Mouse (Mus musculus) midbrain, embryonic 10.5 days (tissue): Measurements from ENCODE around the gene Brinp1. TPM values are rescaled to one million over a fixed set of nuclear protein-coding genes. Genes with fewer than 3 reads are reported as not detected.

Source experiments
- DNase-seq: peaks from one replicate; pipeline ENCODE4 v3.0.0-alpha.2; 2017; ENCODE audit warnings: low spot score
- H3K27ac ChIP-seq: fragments of 300-500 bp; sonication (generic); replicated peaks from 2 replicates; pipeline ENCODE4 v1.5.1; 2016; ENCODE audit warnings: mild to moderate bottlenecking
- H3K27me3 ChIP-seq: fragments of 300-500 bp; sonication (generic); 2 replicates; pipeline ENCODE4 v1.6.1; 2016; ENCODE audit warnings: low read depth, mild to moderate bottlenecking; ENCODE audit not compliant: poor library complexity, severe bottlenecking
- H3K36me3 ChIP-seq: fragments of 300-500 bp; sonication (generic); 2 replicates; pipeline ENCODE4 v1.6.1; 2016; ENCODE audit warnings: mild to moderate bottlenecking, moderate library complexity
- H3K4me1 ChIP-seq: fragments of 300-500 bp; sonication (generic); 2 replicates; pipeline ENCODE4 v1.6.1; 2016
- H3K4me3 ChIP-seq: fragments of 300-500 bp; sonication (generic); 2 replicates; pipeline ENCODE4 v1.5.1; 2016; ENCODE audit warnings: mild to moderate bottlenecking, moderate library complexity
- H3K9me3 ChIP-seq: fragments of 300-500 bp; sonication (generic); replicated peaks from 2 replicates; pipeline ENCODE4 v1.6.1; 2016; ENCODE audit warnings: mild to moderate bottlenecking
- WGBS: fragments of 180-500 bp; shearing (Covaris S2); methylation state at CpG from one replicate; pipeline ENCODE4 v1.1.7; 2016; 5-methylcytosine and 5-hydroxymethylcytosine counted together
- polyA plus RNA-seq: library from polyadenylated mRNA; unstranded; fragments of >200 nt; fragmentation: Nextera tagmentation; extraction: Ambion mirVana; gene quantifications from 2 replicates; pipeline ENCODE4 v1.2.1, GENCODE M21; 2016

The Brinp1 gene
- polyA plus RNA-seq, 1 experiment from 2014 or later, result 1.8 TPM

DNA sequence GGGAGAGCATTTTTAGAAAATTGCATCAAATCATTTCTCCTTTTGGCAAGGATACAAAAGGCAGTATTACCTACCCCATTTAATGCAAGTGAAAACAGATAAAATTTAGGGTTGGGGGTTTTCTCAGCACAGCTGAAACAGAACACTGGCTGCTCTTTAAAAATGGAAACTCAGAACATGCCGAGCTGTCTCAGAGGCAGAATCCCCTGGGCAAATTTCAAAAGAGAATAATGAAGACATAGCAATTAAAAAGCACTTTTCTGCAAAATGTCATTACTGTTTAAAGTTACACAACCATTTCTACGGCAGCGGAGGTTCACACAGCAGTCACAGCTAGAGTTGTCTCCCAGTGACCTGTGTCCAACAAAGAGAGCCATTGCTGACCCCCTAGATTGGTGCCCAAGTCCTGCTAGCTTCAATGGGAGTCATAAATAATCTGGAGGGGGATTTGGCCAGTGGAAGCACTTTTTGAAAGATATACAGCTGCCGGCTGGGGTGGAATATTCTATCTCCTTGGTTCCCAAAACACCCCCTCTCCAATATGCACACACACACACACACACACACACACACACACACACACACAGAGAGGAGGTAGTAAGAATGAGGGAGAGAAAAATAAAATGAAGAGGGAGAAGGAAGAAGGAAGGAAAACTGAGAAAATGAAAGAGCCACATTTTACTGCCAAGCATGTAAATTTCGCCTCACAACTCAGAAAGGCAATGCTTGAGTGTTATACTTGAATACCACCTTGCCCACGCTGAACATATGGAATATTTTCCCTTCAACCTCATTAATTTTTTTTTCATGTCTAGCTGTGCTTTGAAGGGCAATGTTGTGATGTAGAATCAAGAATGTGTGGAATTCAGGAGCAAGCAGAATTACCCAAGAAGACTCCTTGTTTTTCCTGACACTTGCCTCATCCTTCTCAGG lies 152.0 kb downstream of the Brinp1 start:
- WGBS, result 88% methylated on average over 6 of the region's 6 CpGs
- H3K4me3 ChIP-seq, result no peak overlapping the region
- H3K27me3 ChIP-seq, result no peaks in the 10 kb centered on the region
- no peaks in the 10 kb centered on the region for H3K36me3 ChIP-seq
- H3K27ac ChIP-seq, result no peak overlapping the region
- H3K4me1 ChIP-seq, result no peaks in the 10 kb centered on the region
- no peak for DNase-seq
- no peaks in the 10 kb centered on the region for H3K9me3 ChIP-seq

- Histone ChIP-seq H3K36me3 (no peaks in the 10 kb centered on the region), H3K27ac (no peak overlapping the region), H3K4me3 (no peak overlapping the region), H3K27me3 (no peaks in the 10 kb centered on the region), H3K9me3 (no peaks in the 10 kb centered on the region), H3K4me1 (no peaks in the 10 kb centered on the region)
- WGBS, result 89% methylated on average over 5 of the region's 5 CpGs
- DNase-seq, result no peak
These were observed 164.2 kb downstream of the Brinp1 start for GRCm38 (mm10) chr4:68790003-68790402.

DNA sequence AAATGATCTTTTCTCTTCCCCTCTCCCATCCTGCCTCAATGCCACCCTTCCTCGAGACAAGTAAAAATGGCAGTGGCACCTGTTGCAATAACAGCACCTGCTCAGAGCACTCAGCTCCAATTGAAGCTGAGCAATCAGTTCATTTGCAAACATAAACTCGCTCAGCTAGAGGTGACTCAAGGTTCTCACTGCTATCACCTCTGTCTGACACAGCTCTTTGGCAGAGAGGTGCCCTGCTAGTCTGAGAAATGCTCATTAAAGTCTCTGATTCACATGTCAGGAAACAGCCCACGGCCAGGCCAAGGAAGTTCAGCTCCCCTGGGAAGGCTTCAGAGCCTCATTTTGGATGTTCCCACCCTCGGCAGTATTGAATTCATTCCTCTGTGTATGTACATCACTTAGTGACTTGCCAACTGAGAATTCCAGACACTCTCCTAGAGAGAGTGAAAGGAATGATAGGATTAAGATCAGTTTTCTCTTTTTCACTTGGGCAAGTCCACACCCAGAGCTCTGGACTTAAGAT lies 165.7 kb downstream of the Brinp1 start:
- H3K36me3 ChIP-seq, result no peaks in the 10 kb centered on the region
- H3K27me3 ChIP-seq, result no peaks in the 10 kb centered on the region
- DNase-seq, result no peak
- no peaks in the 10 kb centered on the region for H3K4me1 ChIP-seq
- 75% methylated on average over 4 of the region's 4 CpGs for WGBS
- H3K27ac ChIP-seq, result no peak overlapping the region
- H3K9me3 ChIP-seq, result no peaks in the 10 kb centered on the region
- no peak overlapping the region for H3K4me3 ChIP-seq

- no peaks in the 10 kb centered on the region for H3K36me3 ChIP-seq
- H3K27ac ChIP-seq, result no peak overlapping the region
- no peaks in the 10 kb centered on the region for H3K4me1 ChIP-seq
- no peak overlapping the region for H3K4me3 ChIP-seq
- no peaks in the 10 kb centered on the region for H3K27me3 ChIP-seq
- no peak for DNase-seq
- no peaks in the 10 kb centered on the region for H3K9me3 ChIP-seq
- WGBS, result 81% methylated on average over 2 of the region's 2 CpGs
These were observed 166.6 kb downstream of the Brinp1 start for GRCm38 (mm10) chr4:68787642-68788041.

DNA sequence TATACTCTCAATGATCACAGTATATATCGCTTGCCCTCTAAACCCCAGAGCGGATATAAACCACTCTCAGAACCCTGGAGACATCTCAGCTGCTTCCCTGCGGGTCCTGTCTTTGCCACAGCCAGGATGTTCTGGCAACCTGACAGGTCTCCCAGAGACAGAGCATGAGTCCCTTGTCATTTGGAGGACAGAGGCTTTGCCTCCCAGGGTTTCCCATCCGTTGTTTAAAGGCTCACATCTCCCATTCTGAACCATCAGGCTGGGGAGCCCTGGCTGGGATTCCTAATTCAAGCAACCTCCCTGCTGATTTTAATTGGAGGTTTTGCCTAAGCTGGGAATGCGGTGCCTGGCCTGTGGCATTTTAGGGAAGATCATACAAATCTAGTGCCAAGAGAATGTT lies 185.9 kb downstream of the Brinp1 start:
- WGBS, result 43% methylated on average over 5 of the region's 5 CpGs
- H3K36me3 ChIP-seq, result no peaks in the 10 kb centered on the region
- H3K27ac ChIP-seq, result no peak overlapping the region
- no peaks in the 10 kb centered on the region for H3K27me3 ChIP-seq
- no peaks in the 10 kb centered on the region for H3K4me1 ChIP-seq
- H3K9me3 ChIP-seq, result no peaks in the 10 kb centered on the region
- no peak for DNase-seq
- no peak overlapping the region for H3K4me3 ChIP-seq

DNA sequence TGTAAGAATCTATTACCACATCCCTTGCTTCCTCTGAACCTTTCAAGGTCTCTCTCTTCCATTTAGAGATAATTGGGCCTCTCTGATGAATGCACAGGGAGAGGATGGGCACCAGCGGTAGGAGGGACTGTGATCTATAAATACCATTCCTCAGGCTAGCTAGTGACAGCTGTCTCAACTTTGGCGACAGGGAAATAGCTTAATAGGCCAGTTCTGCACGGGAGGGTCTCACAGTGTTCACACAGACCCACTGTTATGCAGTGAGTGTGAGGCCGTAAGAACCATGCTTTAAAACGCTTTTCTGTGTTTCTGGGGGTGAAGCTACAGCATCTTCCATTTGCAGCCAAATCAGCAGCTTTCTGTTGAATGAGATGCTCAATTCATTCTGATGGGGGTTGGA lies 186.8 kb downstream of the Brinp1 start:
- WGBS, result 67% methylated on average over 5 of the region's 5 CpGs
- H3K27ac ChIP-seq, result no peak overlapping the region

DNA sequence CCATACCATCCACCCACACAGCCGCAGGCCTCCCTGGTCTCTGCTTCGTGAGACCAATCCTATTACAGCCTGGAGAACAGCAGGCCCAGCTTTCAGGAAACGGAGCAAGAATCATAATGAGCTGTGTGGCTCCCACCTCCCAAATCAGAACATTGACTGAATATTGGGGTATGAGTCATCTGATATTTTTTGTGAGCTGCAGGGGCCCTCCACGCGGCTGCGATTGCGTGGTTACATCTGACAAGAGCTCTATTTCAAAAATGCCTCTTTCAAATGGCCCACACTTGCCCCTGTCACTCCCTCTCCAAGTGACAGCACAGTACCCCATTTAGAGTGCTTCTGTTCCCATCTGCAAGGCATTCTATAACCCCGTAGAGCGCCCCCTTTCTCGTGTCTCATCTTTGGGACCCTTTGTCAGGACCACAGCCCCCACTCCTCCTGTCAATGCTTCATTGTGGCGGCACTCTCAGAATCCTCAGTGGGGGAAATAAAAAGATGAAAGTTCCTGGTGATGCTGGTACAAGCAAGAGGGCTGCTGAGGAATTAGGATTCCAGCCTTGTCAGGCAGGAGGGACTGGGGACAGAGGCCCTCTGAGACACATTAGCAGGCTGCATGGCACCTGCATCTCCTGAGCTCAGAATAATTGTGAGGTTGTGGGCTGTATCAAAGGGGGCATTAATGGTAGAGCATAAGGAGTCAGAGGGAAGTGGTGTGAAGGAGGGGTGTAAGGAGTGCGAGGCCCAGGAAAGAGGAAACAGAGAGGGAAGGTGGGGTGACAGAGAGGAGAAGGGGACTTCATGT lies 188.2 kb downstream of the Brinp1 start:
- 77% methylated on average over 12 of the region's 12 CpGs for WGBS
- no peak overlapping the region for H3K27ac ChIP-seq

More for the DNA sequence above, 186.8 kb downstream of the Brinp1 start:
- Histone ChIP-seq H3K27me3 (no peaks in the 10 kb centered on the region), H3K4me1 (no peaks in the 10 kb centered on the region), H3K36me3 (no peaks in the 10 kb centered on the region), H3K9me3 (no peaks in the 10 kb centered on the region), H3K4me3 (no peak overlapping the region)
- no peak for DNase-seq

DNA sequence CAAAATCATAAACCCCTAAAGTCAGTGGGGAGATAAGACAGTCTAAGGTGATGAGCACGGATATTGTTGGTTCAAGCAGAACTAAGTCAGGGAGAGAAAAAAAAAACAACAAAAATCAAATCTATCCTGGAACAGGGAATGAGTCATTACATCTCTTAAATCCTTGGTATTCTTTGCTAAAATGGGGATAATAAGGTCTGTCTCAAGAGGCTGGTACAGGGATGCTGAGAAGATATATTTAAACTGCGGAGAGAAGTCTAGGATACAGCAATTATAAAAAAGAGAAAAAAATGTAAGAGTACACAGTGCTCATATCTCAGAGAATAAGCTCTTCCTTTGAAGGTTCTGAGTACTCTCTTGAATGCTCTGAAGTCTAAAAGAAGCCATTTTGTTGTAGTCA lies 189.3 kb downstream of the Brinp1 start:
- DNase-seq, result no peak
- no peaks in the 10 kb centered on the region for H3K36me3 ChIP-seq
- H3K27ac ChIP-seq, result no peak overlapping the region
- H3K4me1 ChIP-seq, result no peaks in the 10 kb centered on the region
- H3K4me3 ChIP-seq, result no peak overlapping the region
- no peaks in the 10 kb centered on the region for H3K27me3 ChIP-seq
- 96% methylated on average over 2 of the region's 2 CpGs for WGBS
- no peaks in the 10 kb centered on the region for H3K9me3 ChIP-seq

More for the DNA sequence above, 188.2 kb downstream of the Brinp1 start:
- Histone ChIP-seq H3K27me3 (no peaks in the 10 kb centered on the region), H3K4me1 (no peaks in the 10 kb centered on the region), H3K36me3 (no peaks in the 10 kb centered on the region), H3K4me3 (no peak overlapping the region), H3K9me3 (no peaks in the 10 kb centered on the region)
- DNase-seq, result no peak

DNA sequence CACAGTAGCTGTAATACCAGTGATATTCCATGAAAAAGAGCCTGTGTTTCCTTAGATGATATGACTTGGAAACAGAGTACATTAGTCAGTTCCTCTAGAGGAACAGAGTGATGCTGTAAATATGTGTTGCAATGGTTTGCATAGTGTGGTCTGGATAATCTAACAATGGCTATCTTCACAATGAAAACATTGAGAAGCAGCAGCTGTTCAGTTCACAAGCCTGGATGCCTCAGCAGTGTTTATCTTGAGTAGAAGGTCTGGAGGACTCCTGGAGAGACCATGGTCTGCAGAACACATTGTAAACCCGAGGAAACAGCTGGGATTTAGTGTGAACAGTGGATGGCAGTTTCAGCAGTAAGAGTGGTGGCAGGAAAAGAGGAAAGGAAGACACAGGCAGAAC lies 233.2 kb downstream of the Brinp1 start:
- Histone ChIP-seq H3K4me1 (no peaks in the 10 kb centered on the region), H3K27ac (no peak overlapping the region), H3K4me3 (no peak overlapping the region), H3K9me3 (no peaks in the 10 kb centered on the region), H3K36me3 (no peaks in the 10 kb centered on the region), H3K27me3 (no peaks in the 10 kb centered on the region)
- DNase-seq, result no peak
- 37% methylated on average over 1 of the region's 1 CpGs for WGBS
